Mouse (Mus musculus): ENCODE results near the gene Sprn.
A peak's percentile ranks its signal among the peaks of the same experiment; 100 is the strongest.
"Not testable (repeated sequence)": the region's sequence is repeated elsewhere in the genome, so short reads cannot be mapped to it uniquely, and the experiment has no call there.

Gene Sprn

DNA sequence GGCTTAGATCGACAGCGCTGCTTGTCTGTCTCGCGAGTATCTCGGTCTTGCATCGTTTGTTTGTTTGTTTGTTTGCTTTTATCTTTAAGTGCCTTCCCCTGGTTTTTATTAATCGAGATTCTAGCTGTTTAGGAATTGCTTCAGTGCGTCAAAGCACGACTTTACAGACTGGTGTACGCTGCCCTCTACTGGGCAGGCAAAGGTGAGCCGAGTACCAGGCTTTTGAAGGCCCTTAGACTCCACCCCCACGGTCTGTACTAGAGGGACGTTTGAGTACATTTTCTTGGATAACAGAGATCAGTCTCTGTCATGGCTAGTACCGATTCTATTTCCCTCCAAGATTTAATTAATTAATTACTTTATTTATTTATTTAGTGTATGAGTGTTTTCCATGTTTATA, 13.3 kb downstream of the Sprn start:
- DNase-seq (ENCODE audit: low spot score): peak; percentile 84

DNA sequence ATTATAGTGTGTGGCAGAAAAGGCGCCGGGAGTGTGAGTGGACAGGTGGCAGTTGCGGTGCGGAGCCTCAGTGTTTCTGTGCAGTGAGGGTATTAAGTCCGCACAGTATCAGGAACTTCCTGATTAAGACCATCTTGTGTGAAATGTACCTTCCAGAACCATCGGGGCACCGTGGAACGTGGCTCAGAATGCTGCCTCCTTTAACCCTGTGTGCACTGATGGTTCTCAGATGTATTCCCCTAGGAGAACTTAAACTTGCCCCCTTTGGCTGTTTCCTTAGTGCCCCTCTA, 16.7 kb downstream of the Sprn start:
- DNase-seq (ENCODE audit: low spot score): no peak

DNA sequence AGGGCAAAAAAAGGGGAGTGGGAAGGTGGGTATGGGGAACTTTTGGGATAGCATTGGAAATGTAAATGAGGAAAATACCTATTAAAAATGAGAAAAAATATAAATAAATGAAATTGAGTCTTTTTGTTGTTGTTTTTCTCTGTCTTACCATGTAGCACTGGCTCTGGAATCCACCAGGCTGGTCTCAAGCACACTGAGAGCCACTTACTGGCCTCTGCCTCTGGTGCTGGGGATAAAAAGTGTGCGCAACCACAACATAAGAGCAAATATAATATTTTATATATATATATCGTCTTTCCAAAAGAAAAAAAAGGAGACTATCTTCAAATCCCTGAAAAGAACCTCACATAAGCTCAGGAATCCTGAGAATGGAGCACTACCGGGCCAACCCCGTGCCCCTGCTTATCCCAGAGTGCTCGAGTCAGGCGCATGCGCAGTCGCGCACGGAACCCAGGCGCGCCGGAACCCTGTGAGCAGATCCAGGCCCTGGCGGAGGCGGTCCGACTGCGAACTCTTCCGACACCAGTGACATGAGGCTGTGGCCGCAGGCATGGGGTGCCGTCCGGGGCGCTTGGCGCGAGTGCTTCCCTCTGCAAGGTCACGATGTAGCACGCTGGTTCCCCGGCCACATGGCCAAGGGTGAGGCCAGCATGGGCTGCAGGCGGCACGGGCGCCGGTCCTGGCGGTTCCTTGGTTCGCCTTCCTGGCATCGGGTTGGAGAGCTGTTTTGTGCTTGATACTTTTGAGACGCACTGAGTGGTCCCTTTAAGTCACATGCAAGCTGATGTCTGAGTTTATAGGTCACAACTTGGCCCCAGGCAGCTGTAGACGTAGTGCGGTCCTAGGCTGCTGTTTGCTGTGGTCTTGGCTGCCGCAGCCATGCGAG, 17.3 kb downstream of the Sprn start, which contains the start of gene Mtg1:
Mtg1 (plus strand) TSS at position 430 of the 886 bp plus-strand sequence.
- DNase-seq (ENCODE audit: low spot score): peak; percentile 94

DNA sequence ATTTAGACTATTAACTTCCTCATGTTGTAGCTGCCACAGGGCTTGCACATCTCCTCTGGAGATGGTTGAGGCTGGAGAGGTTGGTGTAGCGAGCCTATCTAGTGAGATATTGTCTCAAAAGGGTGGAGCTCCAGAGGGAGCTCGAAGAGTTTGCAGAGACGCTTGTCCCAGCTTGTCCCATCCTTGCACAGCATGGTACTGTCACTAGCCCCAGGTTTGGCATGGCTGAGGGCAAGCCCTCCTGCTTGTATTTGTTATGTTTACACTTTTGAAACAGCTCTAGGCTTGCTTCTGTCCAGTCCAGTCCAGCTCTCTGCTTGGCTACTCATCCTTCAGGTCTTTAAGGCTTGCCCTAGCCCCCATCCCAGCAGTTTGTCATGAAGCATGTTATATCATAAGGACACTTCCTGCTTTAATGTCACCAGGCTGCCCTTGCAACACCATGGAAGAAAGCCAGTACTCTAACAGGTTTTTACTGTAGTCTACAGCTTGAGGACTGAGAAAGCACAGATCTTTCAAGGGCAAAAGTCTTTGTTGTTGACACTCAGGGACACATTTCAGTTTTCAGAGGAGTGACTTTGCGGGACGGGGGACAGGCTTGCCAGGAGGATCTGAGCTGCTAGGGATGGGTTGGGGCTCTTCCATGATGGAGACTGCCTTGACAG, 19.4 kb downstream of the Sprn start:
- DNase-seq (ENCODE audit: low spot score): no peak

DNA sequence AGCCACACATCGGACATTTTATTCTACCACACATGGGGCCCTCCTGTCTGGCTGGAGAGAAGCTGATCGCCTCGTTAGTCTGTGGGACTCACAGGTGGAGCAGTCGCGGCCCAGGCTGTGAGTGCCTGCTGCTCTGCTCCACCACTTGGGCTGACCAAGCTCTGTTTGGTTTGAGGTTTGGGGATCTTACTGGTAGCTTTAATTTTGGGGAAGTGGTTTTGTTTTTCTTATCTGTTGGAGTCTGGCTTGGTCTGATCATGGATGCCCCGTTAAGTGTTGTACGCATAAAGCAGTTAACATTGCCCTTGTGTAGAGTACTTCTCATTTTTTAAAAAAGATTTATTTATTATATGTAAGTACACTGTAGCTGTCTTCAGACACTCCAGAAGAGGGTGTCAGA, 20.6 kb downstream of the Sprn start:
- not testable (repeated sequence) for DNase-seq (ENCODE audit: low spot score)

DNA sequence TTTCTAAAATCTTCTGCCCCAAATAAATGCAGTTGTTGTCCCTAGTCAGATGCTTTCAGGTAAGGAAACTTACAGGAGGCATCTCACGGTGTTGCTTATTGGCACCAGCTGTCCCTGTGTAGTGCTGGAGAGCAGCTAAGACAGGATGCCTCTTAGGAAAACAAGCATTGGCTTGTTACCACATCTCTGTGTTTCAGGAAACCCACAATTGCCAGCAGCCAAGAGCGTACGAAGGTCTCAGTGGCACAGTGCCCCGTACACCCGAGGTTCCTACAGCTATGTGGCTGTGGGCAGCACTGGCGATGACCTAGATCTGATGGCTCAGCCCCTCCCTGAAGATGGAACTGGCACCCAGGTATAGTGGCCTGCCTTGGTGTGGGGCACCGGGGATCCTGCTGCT, 22.5 kb downstream of the Sprn start:
- not testable (repeated sequence) for DNase-seq (ENCODE audit: low spot score)

DNA sequence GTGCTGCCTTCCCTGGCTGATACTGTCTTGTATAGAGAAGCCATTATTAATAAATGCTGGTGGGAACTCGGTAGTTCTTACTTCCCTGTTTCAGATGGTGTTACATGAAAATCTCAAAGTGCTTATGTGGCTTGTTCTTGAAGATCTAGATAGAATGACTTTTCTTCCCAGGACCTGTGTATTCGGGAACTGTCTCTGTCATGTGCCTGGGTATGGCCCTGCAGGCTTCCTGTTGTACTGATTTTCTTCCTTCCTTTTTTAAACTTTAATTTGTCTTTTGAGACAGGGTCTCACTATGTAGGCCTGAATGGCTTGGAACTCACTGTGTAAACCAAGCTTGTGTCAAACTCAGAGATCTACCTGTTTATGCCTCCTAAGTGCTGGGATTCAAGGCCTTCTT, 26.8 kb downstream of the Sprn start:
- no peak for DNase-seq (ENCODE audit: low spot score)

DNA sequence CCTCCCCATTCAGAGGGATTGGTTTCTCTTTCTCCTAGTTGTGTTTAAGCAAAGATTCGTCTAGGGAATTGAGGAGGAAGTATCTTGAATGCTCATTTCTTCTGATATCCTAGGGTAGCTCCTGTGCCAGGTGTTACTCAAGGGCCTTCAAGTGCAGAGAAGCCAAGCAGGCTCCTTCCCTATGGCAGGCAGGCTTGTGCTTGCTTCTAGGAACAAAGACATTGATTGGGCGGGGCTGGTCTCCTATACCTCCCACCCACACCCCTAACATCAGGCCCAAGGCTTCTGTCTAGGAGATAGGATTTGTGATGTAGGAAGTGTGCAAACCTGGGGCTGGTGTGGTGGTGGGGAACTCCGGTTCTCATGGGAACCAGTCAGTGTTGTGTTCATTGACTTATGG, 27.7 kb downstream of the Sprn start:
- DNase-seq (ENCODE audit: low spot score): no peak

DNA sequence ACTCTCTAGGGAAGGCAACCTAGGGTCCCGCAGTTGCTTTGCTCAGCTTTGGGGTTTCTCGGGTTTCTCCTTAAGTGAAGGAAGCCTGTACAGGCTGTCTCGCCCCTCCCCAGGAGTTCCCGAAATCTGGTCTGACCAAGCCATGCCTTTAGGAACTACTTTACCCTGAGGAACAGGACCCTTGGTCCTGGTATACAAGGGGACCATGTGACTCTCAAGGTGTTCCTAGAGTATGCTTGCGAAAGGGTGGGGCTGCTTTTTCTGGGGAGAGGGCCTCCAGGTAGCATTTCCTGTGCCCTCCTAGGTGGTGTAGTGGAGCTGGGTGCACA, 28.7 kb downstream of the Sprn start:
- no peak for DNase-seq (ENCODE audit: low spot score)

DNA sequence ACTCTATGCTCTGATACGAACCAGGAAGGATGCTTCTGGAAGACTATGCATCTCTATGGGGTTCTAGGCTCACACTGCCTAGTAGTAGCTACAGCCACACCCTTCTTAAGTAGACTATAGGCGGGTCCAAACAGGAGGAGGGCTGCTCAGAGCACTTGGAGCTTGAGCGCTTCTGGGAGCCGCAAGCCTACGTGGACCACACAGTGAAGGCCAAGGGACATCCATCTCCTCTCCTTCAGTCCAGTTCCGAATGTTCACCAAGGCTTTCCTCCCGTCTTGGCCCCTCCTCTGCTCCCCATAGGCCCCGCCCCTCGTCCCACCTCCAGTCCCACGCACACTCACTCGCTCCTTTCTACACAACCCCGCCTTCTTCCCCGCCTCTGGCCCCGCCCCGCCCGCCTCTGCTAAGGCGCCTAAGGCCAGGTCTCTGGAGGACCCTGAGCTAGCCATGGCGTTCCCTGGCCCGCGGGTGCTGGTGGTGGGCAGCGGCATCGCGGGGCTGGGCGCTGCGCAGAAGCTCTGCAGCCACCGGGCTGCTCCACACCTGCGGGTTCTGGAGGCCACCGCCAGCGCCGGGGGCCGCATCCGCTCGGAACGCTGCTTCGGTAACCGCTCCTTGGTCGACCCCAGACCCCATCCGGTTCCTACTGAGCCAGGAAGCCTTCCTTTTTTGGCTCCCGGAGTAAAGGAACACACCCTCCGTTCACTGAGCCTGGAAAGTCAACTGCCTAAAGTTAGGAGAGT, 29.2 kb downstream of the Sprn start:
- peak; percentile 96 for DNase-seq (ENCODE audit: low spot score)

DNA sequence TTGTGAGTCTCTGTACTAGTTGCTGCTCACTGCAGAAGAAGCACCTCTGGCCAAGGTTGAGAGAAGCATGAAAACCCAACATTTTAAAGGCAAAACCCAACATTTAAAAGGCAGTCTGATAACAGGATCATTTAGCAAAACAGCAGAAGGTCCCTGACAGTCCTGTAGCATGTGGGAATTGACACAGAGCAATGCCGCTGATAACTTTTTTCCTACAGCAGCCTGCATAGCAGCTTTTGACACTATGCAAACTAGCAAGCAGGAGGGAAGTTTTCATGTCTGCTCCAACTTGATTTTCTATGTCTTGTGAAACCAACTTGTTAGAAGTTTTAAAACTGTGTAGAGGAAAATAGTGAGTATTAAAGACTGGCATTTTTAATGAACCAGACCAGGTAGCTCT, 30.3 kb downstream of the Sprn start:
- no peak for DNase-seq (ENCODE audit: low spot score)

DNA sequence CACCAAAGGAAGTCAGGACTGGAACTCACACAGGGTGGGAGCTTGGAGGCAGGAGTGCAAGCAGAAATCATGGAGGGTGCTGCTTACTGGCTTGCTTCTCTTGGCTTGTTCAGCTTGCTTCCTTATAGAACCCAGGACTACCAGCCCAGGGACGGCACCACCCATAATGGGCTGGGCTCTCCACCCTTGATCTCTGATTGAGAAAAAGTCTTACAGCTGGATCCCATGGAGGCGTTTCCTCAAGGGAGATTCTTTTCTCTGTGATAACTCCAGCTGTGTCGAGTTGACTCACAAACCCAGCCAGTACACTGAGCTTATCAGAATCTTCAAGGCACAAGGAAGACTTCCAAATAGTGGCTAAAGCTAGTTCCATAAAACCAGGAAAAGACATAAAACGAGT, 31.9 kb downstream of the Sprn start:
- DNase-seq (ENCODE audit: low spot score): no peak

DNA sequence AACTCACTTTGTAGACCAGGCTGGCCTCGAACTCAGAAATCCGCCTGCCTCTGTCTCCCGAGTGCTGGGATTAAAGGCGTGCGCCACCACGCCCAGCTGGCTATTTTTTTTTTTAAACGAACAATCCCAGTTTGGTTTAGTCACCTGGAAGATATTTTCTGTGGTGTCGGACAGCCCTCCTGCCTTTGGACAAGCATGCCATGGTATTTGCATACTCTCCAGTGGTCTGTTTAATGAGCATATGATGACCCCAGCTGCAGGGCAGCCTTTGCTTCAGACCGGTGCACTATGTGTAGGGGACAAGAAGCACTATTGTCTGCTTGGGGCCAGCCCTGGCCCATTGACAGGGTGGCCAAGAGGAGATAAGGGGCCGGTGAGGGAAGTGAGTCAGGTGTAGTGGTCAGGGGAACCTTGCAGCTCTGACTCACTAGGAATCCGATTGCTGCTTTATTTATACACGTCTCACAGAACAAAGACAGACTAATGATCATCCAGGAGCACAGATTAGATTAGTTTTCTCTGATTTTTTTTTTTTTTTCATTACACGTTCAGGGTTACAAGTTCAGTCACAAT, 33.3 kb downstream of the Sprn start:
- no peak for DNase-seq (ENCODE audit: low spot score)

DNA sequence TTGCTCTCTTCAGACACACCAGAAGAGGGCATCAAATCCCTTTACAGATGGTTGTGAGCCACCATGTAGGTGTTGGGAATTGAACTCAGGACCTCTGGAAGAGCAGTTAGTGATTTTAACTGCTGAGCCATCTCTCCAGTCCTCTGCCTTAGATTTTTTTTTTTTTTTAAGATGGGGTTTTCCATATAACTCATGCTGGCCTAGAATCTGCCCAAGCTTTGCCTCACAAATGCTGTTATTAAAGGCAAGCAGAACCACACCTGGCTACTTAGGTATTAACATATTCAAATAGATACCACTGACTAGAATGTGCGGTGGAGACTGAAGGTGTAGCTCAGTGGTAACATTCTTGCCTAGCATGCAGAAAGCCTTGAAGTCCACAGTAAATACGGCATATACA, 34.2 kb downstream of the Sprn start:
- no peak for DNase-seq (ENCODE audit: low spot score)

DNA sequence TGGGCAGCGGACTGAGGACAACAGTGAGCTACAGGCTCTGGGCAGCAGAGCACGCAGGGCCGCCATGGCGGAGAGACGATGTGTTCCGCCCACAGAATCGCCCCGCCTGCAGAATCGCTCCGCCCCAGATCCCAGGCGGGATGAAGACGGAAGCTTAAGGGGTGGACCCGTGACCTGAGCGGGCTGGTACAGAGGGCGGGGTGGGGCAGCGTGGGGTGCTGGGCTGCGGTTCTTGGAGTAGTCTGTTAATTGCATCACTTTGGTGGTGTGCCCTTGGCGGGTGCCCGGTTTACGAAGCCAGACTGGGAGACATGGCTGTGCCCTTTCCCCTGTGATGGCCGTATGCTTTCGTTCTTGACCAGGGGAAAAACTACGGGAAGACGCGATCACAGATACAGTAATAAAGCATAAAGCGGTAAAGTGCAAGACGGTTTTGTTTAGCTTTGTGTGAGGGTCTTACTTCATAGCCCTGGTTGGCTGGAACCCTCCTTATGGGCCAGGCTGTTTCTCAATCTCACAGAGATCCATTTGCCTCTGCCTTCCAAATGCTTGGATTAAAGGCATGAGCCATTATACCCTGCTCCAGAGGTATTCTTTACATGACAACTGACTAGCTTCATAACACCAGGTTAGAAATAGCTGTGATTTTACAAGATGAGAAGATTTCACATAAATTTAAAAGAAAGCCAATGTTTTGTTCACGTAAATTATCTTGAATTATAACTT, 38.2 kb downstream of the Sprn start, which contains the start of gene Echs1:
Echs1 (minus strand) TSS at position 148 of the 726 bp plus-strand sequence.
- peak; percentile 92 for DNase-seq (ENCODE audit: low spot score)

DNA sequence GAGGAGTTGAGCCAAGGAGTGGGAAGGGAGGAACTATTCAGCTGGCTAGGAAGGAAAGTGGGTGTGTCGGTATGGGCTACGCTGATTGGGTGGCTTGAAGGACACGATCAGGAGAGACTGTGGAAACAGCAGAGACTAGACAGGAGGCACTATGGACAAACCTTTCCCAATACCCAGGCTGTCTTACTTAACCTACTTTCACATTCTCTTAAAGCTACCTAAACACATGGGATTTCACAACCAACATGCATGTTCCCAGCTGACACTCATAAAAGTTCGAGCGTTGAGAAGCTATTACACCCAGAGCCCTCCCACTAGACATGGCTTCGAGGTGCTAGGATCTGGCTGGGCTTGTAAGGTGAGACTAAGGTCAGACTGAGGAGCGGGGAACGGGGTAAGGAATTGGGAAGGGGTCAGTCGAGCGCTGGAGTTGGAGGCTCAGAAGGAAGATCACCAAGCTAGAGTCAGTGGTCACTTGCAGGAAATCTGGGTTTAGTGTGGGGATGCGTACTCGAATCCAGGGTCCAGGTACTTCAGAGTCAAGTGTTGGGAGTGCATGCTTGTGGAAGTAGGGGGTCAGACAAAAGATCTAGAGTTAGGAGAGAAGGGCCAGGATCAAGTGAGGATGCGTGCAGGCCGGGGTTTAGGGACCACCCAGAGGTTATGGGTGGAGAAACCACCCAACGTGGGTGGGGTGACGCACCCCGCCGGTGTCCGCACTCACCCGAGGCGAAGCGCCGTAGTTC, 38.9 kb downstream of the Sprn start, which contains the start of gene Paox:
Paox (plus strand) TSS at position 217 of the 746 bp plus-strand sequence.
- peak; percentile 53 for DNase-seq (ENCODE audit: low spot score)

DNA sequence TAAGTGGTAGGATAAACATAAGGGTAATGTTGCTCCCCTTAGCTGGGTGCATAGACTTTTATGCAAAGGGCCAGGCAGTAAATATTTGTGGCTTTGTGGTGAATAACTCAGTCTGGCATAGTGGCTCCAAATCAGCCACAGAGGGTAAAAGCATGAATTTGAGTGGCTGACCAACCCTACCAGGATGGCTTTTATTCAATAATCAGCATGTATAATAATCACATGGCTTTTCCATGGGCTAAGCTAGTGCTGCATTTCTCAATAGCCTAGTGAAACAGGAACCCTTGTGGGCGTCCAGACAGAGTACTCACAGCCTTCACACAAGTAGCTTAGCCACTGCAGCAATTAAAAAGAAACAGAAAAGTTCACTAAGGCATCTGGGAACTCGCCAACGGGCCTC, 42.7 kb downstream of the Sprn start:
- DNase-seq (ENCODE audit: low spot score): no peak

DNA sequence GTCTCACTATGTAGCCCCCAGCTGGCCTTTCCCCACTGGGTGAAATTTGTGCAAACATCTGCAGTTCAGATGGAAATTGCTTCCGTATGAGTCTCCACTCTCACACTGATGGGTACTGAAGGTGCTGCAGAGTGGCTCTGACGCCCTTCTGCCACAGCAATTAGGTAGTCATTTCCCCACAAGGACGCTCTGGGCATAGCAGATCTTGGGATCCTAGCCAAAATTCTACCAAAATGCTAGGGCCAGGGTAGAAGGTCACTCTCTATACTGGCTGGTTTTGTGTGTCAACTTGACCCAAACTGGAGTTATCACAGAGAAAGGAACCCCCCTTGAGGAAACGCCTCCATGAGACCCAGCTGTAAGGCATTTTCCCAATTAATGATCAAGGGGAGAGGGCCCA, 50.7 kb downstream of the Sprn start:
- DNase-seq (ENCODE audit: low spot score): no peak

DNA sequence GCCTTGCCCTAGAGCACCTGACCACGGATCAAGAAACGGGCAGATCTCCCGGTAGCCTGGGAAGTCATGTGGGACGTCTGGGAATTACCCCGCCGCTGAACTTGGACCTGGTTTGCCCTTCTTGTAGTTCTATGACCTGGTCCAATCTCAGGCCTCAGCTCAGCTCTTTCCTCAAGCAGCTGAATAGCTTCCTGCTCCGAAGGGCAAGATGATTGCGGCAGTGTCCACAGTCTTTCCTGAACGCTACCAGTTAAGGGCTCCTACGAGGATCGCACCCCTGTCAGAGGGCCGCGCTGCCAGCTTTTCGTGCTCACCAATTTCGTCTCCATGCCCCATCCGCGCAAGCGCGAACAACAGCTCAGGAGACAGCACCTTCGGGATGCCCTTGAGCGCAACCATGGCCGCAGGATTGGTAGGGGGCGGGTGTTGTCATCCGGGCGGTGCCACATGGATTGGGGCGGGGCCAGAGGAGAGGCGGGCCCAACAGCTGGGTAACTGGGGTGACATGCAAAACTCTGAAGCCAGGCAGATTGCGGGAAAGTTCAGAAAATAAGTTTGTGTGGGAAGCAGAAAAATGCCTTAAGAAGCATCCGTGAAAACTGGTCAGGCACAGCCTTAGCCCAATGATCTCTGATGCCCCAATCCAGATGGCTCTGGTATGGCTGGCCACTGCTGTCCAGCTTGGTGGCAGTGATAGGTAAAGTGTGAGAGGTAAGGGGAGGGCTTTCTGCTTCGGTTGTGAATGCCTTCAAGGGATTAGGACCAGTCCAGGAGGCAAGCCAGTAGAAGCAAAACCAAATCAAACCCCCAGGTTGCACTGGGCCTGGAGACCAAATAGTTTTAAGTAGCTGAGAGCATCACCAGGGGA, 52.5 kb downstream of the Sprn start, which contains the start of gene Fuom:
Fuom (minus strand) TSS at position 449 of the 868 bp plus-strand sequence.
- DNase-seq (ENCODE audit: low spot score): peak; percentile 87

DNA sequence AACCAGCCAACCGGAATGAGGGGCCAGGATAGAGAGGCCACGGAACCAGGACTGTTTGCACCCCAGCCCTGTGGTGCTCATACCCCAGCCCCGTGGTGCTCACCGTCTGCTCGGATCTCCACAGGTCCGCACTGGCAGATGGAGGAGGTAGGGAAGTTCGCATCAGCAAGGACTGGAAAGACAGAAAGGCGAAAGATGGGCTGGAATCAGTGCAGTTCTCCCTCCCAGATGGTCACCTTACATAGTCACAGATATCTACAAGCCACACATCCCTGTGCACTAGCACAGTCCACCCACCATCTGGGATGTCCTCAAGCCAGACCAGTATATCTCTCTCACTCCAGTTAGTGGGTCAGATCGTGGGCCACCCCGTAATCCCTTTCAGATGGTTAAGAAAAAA, 53.2 kb downstream of the Sprn start:
- DNase-seq (ENCODE audit: low spot score): no peak
